Mouse (Mus musculus): ENCODE results near the gene Mup11. TPM values are rescaled to one million over a fixed set of nuclear protein-coding genes. Genes with fewer than 3 reads are reported as not detected.

The Mup11 gene
- polyA plus RNA-seq (2012; rRNA removed) = not detected in 2 replicates

GRCm38 (mm10) chr4:60662311-60662710 is at the start of gene Mup11:
Mup11 (minus strand) TSS chr4:60662411.

Other genes starting within 250 kb of the Mup11 start
- gene Mup9, start 240.5 kb downstream of the Mup11 start, polyA plus RNA-seq (2012; rRNA removed) = not detected in 2 replicates
- gene Mup1, start 160.5 kb downstream of the Mup11 start, polyA plus RNA-seq (2012; rRNA removed) = not detected in 2 replicates
- not detected in 2 replicates for gene Mup10, start 80.2 kb downstream of the Mup11 start, polyA plus RNA-seq (2012; rRNA removed)
- not detected in 2 replicates for gene Mup12, start 78.9 kb upstream of the Mup11 start, polyA plus RNA-seq (2012; rRNA removed)
- gene Mup22, start 159.1 kb upstream of the Mup11 start, polyA plus RNA-seq (2012; rRNA removed) = not detected in 2 replicates